10 mouse cellular contexts compared by ENCODE assay signal in genomic region chr11:75466731-75467505, GRCm38 (mm10). TPM values are rescaled to one million over a fixed set of nuclear protein-coding genes. Genes with fewer than 3 reads are reported as not detected.
DNase-seq lines count a peak whose midpoint lies in the region; ATAC-seq and TF ChIP-seq lines count a peak whose summit lies in the region.
"Had no signal": no experiment of that assay in that cellular context is flagged by ENCODE, and none has a peak within 500 bp of the region (broad histone marks: within the 10 kb centered on the region; RNA-seq: fewer than 3 reads in every experiment).

No protein-coding gene starts in this region.

- dilution Hi-C loops in CH12.LX (cut with MboI; ENCODE audit: extremely low pct_ligation_motif_present, extremely low pct_unique_long_range_greater_than_20kb, low sequenced_read_pairs) = no loop called here

- TF ChIP-seq CTCF in kidney, adult 2 months (conservative IDR thresholded peaks at IDR 0.05; ENCODE audit: insufficient read depth, insufficient read length, low read depth, low read length) = peak; percentile 34; the same call in 1 of the 2 replicates
- TF ChIP-seq CTCF in CH12.LX (conservative IDR thresholded peaks at IDR 0.05 in 1 of 2, IDR thresholded peaks at IDR 0.05 in 1 of 2; ENCODE audit: low read depth in 2 of 2, low read length in 2 of 2) = 0 out of 4 replicates have a peak, but pooled peaks of 1 of the 2 experiments have one; percentile 29

- no peak overlapping the region for H3K4me3 ChIP-seq in kidney, adult 2 months (ENCODE audit: insufficient read depth, low read depth, low read length)
- no peak overlapping the region for H3K4me3 ChIP-seq in CH12.LX (replicated peaks in 1 of 3; ENCODE audit: low read depth in 2 of 3, low read length in 2 of 3, poor library complexity in 1 of 3)
- peak overlapping the region; percentile 60 for H3K4me3 ChIP-seq in liver, embryonic 12.5 days

- H3K9me3 ChIP-seq in CH12.LX (replicated peaks; ENCODE audit: low read length) = peaks cover 12% of the 10 kb centered on the region
- H3K9me3 ChIP-seq in liver, embryonic 12.5 days (replicated peaks) = no peaks in the 10 kb centered on the region

- H3K9ac ChIP-seq in CH12.LX (ENCODE audit: insufficient read depth, low read depth) = no peak overlapping the region
- peak overlapping the region; percentile 71 for H3K9ac ChIP-seq in liver, embryonic 12.5 days

- TF ChIP-seq EP300 in CH12.LX (IDR thresholded peaks at IDR 0.05; ENCODE audit: low read length) = no peak

- H3K36me3 ChIP-seq in kidney, adult 2 months (ENCODE audit: control insufficient read depth, insufficient read depth, low read length) = peaks cover 16% of the 10 kb centered on the region
- peaks cover 20 to 30% of the 10 kb centered on the region in 2 experiments for H3K36me3 ChIP-seq in CH12.LX (replicated peaks in 1 of 2; ENCODE audit: control insufficient read depth in 1 of 2, insufficient read depth in 1 of 2, low read length in 1 of 2)
- peaks cover 36% of the 10 kb centered on the region for H3K36me3 ChIP-seq in liver, embryonic 12.5 days

- no peaks in the 10 kb centered on the region for H3K27me3 ChIP-seq in kidney, adult 2 months (replicated peaks; ENCODE audit: control insufficient read depth, insufficient read depth, low read length)
- no peaks in the 10 kb centered on the region for H3K27me3 ChIP-seq in CH12.LX (replicated peaks)
- H3K27me3 ChIP-seq in liver, embryonic 12.5 days (replicated peaks) = no peaks in the 10 kb centered on the region

- H3K4me2 ChIP-seq in CH12.LX (ENCODE audit: insufficient read depth, low read depth, poor library complexity, severe bottlenecking) = no peak overlapping the region
- H3K4me2 ChIP-seq in liver, embryonic 12.5 days = peak overlapping the region; percentile 84

- peak; percentile 34 for DNase-seq in adrenal gland, postnatal 10 days
- no peak for DNase-seq in adrenal gland, postnatal 14 days
- DNase-seq in kidney, adult 2 months = no peak
- no peak for DNase-seq in kidney, postnatal 14 days
- no peak for DNase-seq in CH12.LX (ENCODE audit: extremely low read depth)
- DNase-seq in ovary, postnatal 36 days (ENCODE audit: low spot score) = no peak
- no peak for DNase-seq in thymus, postnatal 4 days
- DNase-seq: cerebellum, adult 11-12 months had no signal

- peaks cover 27% of the 10 kb centered on the region for H3K4me1 ChIP-seq in kidney, adult 2 months (ENCODE audit: control insufficient read depth, insufficient read depth, low read length)
- H3K4me1 ChIP-seq in CH12.LX (ENCODE audit: control insufficient read depth in 1 of 2, insufficient read depth in 2 of 2) = peaks cover 12 to 51% of the 10 kb centered on the region in 2 experiments
- peaks cover 69% of the 10 kb centered on the region for H3K4me1 ChIP-seq in liver, embryonic 12.5 days

- H3K27ac ChIP-seq in kidney, adult 2 months (ENCODE audit: insufficient read depth, low read depth, low read length) = no peak overlapping the region
- H3K27ac ChIP-seq in CH12.LX (ENCODE audit: insufficient read depth, low read depth) = no peak overlapping the region
- peak overlapping the region; percentile 70 for H3K27ac ChIP-seq in liver, embryonic 12.5 days

- in situ Hi-C loops in CH12.LX (cut with MboI; ENCODE audit: low pct_ligation_motif_present, low pct_unique_long_range_greater_than_20kb, low sequenced_read_pairs) = no loop called here

- TF ChIP-seq RAD21 in CH12.LX (IDR thresholded peaks at IDR 0.05; ENCODE audit: low read depth, low read length) = no peak

- H3K79me2 ChIP-seq in CH12.LX (replicated peaks; ENCODE audit: control insufficient read depth, extremely low read depth, insufficient read depth, poor library complexity, severe bottlenecking) = peaks cover 6% of the 10 kb centered on the region; the same call in 1 of the 2 replicates

- WGBS in kidney, adult 2 months = 97% methylated on average over 4 of the region's 4 CpGs
- 98% methylated on average over 4 of the region's 4 CpGs for WGBS in liver, embryonic 12.5 days (ENCODE audit: insufficient replicate concordance)

- no peak for ATAC-seq in liver, embryonic 12.5 days

- peak; percentile 10 for TF ChIP-seq POLR2A in kidney, adult 2 months (IDR thresholded peaks at IDR 0.05; ENCODE audit: low read depth, low read length)
- TF ChIP-seq POLR2A in CH12.LX (IDR thresholded peaks at IDR 0.05; ENCODE audit: low read depth, low read length) = no peak

TF ChIP-seq in CH12.LX, 34 proteins besides CTCF, POLR2A, EP300 and RAD21:
- TF ChIP-seq NELFE (IDR thresholded peaks at IDR 0.05; ENCODE audit: low read depth, low read length) = no peak
- peak; percentile 2; the same call in 1 of the 2 replicates for TF ChIP-seq SMC3 (IDR thresholded peaks at IDR 0.05; ENCODE audit: low read depth, low read length)

RNA-seq across cellular contexts. Expression of gene Tlcd2, which starts 5.4 kb away (rescaled TPM):
- 10 to 100 TPM; 20.9 to 24.6 TPM for total RNA-seq in adrenal gland, postnatal 10 days (2021)
- 13.9 and 24.7 TPM in 2 replicates for total RNA-seq in adrenal gland, postnatal 14 days (2021)
- polyA plus RNA-seq in kidney, adult 2 months (2012; rRNA removed) = 14.2 and 14.6 TPM in 2 replicates
- total RNA-seq in CH12.LX (2012; rRNA removed) (0.17 and 0.81 TPM in 2 replicates), CH12.LX (2014; rRNA removed) (not detected in 2 replicates)
- 0.40 and 0.86 TPM in 2 replicates for polyA plus RNA-seq in CH12.LX (2012; ENCODE audit: insufficient read length, low read depth)
- polyA plus RNA-seq in liver, embryonic 12.5 days (2016; fragmentation: Nextera tagmentation; extraction: Ambion mirVana) = 19.6 and 21.4 TPM in 2 replicates

RNA-seq across cellular contexts. Expression of gene Wdr81, which starts 12.4 kb away (rescaled TPM):
- total RNA-seq in adrenal gland, postnatal 10 days (2021) = 10 to 100 TPM; 13.0 to 15.2 TPM
- 14.2 and 16.5 TPM in 2 replicates for total RNA-seq in adrenal gland, postnatal 14 days (2021)
- 17.7 and 21.0 TPM in 2 replicates for polyA plus RNA-seq in kidney, adult 2 months (2012; rRNA removed)
- 14.3 and 16.3 TPM in 2 replicates for total RNA-seq in CH12.LX (2012; rRNA removed)
- total RNA-seq in CH12.LX (2014; rRNA removed) = 3.0 and 3.1 TPM in 2 replicates
- polyA plus RNA-seq in CH12.LX (2012; ENCODE audit: insufficient read length, low read depth) = 12.7 and 13.7 TPM in 2 replicates
- 24.8 and 25.0 TPM in 2 replicates for polyA plus RNA-seq in liver, embryonic 12.5 days (2016; fragmentation: Nextera tagmentation; extraction: Ambion mirVana)

RNA-seq across cellular contexts. Expression of gene Prpf8, which starts 19.7 kb away (rescaled TPM):
- total RNA-seq in adrenal gland, postnatal 10 days (2021) = 100 to 1,000 TPM; 112 to 130 TPM
- total RNA-seq in adrenal gland, postnatal 14 days (2021) = 127 and 135 TPM in 2 replicates
- 88.0 and 92.7 TPM in 2 replicates for polyA plus RNA-seq in kidney, adult 2 months (2012; rRNA removed)
- total RNA-seq in CH12.LX (2012; rRNA removed) (246 and 255 TPM in 2 replicates), CH12.LX (2014; rRNA removed) (168 and 187 TPM in 2 replicates)
- polyA plus RNA-seq in CH12.LX (2012; ENCODE audit: insufficient read length, low read depth) = 298 and 345 TPM in 2 replicates
- polyA plus RNA-seq in liver, embryonic 12.5 days (2016; fragmentation: Nextera tagmentation; extraction: Ambion mirVana) = 46.6 and 47.9 TPM in 2 replicates

RNA-seq across cellular contexts. Expression of gene Serpinf2, which starts 27.5 kb away (rescaled TPM):
- 100 to 1,000 TPM; 112 to 253 TPM for total RNA-seq in adrenal gland, postnatal 10 days (2021)
- total RNA-seq in adrenal gland, postnatal 14 days (2021) = 6.8 and 123 TPM in 2 replicates
- polyA plus RNA-seq in kidney, adult 2 months (2012; rRNA removed) = 126 and 141 TPM in 2 replicates
- total RNA-seq in CH12.LX (2012; rRNA removed) = 0.08 TPM in 1 of 2 replicates, not detected in the other
- 0.11 TPM in 1 of 2 replicates, not detected in the other for total RNA-seq in CH12.LX (2014; rRNA removed)
- 0.26 TPM in 1 of 2 replicates, not detected in the other for polyA plus RNA-seq in CH12.LX (2012; ENCODE audit: insufficient read length, low read depth)
- polyA plus RNA-seq in liver, embryonic 12.5 days (2016; fragmentation: Nextera tagmentation; extraction: Ambion mirVana) = 351 and 375 TPM in 2 replicates
- total RNA-seq: gastrocnemius, postnatal 14 days had no signal

RNA-seq across cellular contexts. Expression of gene Rilp, which starts 43.0 kb away (rescaled TPM):
- total RNA-seq in adrenal gland, postnatal 10 days (2021) = 10 to 100 TPM; 17.3 to 23.7 TPM
- total RNA-seq in adrenal gland, postnatal 14 days (2021) = 14.3 and 15.9 TPM in 2 replicates
- 19.3 and 19.8 TPM in 2 replicates for polyA plus RNA-seq in kidney, adult 2 months (2012; rRNA removed)
- total RNA-seq in CH12.LX (2012; rRNA removed) (0.63 and 0.72 TPM in 2 replicates), CH12.LX (2014; rRNA removed) (0.17 and 0.31 TPM in 2 replicates)
- 0.76 and 1.1 TPM in 2 replicates for polyA plus RNA-seq in CH12.LX (2012; ENCODE audit: insufficient read length, low read depth)
- polyA plus RNA-seq in liver, embryonic 12.5 days (2016; fragmentation: Nextera tagmentation; extraction: Ambion mirVana) = 0.89 and 1.2 TPM in 2 replicates
